Mouse (Mus musculus): ENCODE results near the gene Xrn2.

Gene Xrn2

GRCm38 (mm10) chr2:147067480-147068246 is 54.9 kb downstream of the Xrn2 start:
- DNase-seq, result no peak

GRCm38 (mm10) chr2:147069077-147069476 is 56.3 kb downstream of the Xrn2 start:
- DNase-seq, result no peak

- no peak for DNase-seq
These were observed 57.5 kb downstream of the Xrn2 start for GRCm38 (mm10) chr2:147070305-147070704.

GRCm38 (mm10) chr2:147073962-147074361 is 61.2 kb downstream of the Xrn2 start:
- DNase-seq, result no peak

GRCm38 (mm10) chr2:147074399-147074798 is 61.6 kb downstream of the Xrn2 start:
- no peak for DNase-seq

GRCm38 (mm10) chr2:147082391-147082790 is 69.6 kb downstream of the Xrn2 start:
- DNase-seq, result no peak

- DNase-seq, result peak; percentile 30 to 42
These were observed 70.9 kb downstream of the Xrn2 start for GRCm38 (mm10) chr2:147083471-147084365.

GRCm38 (mm10) chr2:147084366-147085071 is 71.7 kb downstream of the Xrn2 start:
- DNase-seq, result peak in 1 of 2 experiments; percentile 6

- peak in 1 of 2 experiments; percentile 29 for DNase-seq
These were observed 72.5 kb downstream of the Xrn2 start, which contains the start of gene Nkx2-4 for GRCm38 (mm10) chr2:147085072-147085870. Gene Nkx2-4 (minus strand): TSS chr2:147085445.

- no peak for DNase-seq
These were observed 73.1 kb downstream of the Xrn2 start for GRCm38 (mm10) chr2:147085937-147086336.

- no peak for DNase-seq
These were observed 73.6 kb downstream of the Xrn2 start for GRCm38 (mm10) chr2:147086441-147086840.

GRCm38 (mm10) chr2:147119736-147120135 is 106.9 kb downstream of the Xrn2 start:
- no peak for DNase-seq

- DNase-seq, result no peak
These were observed 114.6 kb downstream of the Xrn2 start for GRCm38 (mm10) chr2:147127366-147127765.
